Comparison of ENCODE assay signal across 9 mouse cellular contexts in genomic region chr7:118902944-118903343, GRCm38 (mm10). TPM values are rescaled to one million over a fixed set of nuclear protein-coding genes. Genes with fewer than 3 reads are reported as not detected.
DNase-seq lines count a peak whose midpoint lies in the region; ATAC-seq and TF ChIP-seq lines count a peak whose summit lies in the region.
"Had no signal": no experiment of that assay in that cellular context is flagged by ENCODE, and none has a peak within 500 bp of the region (broad histone marks: within the 10 kb centered on the region; RNA-seq: fewer than 3 reads in every experiment).

No protein-coding gene starts in this region.

- peak overlapping the region; percentile 16; the same call in 1 of the 2 replicates for H3K4me3 ChIP-seq in embryonic facial prominence, embryonic 14.5 days (ENCODE audit: low read depth, low read length)
- H3K4me3 ChIP-seq in lung, adult 2 months (replicated peaks; ENCODE audit: extremely low read depth, low read depth, low read length), result no peak overlapping the region

- H3K9me3 ChIP-seq in embryonic facial prominence, embryonic 14.5 days (ENCODE audit: control insufficient read depth, low read length), result no peaks in the 10 kb centered on the region

- intact Hi-C loops in left cerebral cortex, postnatal 10 days (cut with DNase I), result no loop called here

- H3K4me1 ChIP-seq in embryonic facial prominence, embryonic 14.5 days (ENCODE audit: control insufficient read depth, insufficient read depth, low read length), result peaks cover 18% of the 10 kb centered on the region
- no peaks in the 10 kb centered on the region for H3K4me1 ChIP-seq in lung, adult 2 months (ENCODE audit: control insufficient read depth, insufficient read depth, low read length)

- no peak for TF ChIP-seq CTCF in lung, adult 2 months (IDR thresholded peaks at IDR 0.05; ENCODE audit: insufficient read depth, low read length)

- peak overlapping the region; percentile 70 for H3K27ac ChIP-seq in embryonic facial prominence, embryonic 14.5 days (replicated peaks; ENCODE audit: low read depth, low read length)
- H3K27ac ChIP-seq: macrophage had no signal

- H3K27me3 ChIP-seq in embryonic facial prominence, embryonic 14.5 days (replicated peaks; ENCODE audit: control insufficient read depth, insufficient read depth, low read length), result no peaks in the 10 kb centered on the region; the same call in 1 of the 2 replicates

- peak overlapping the region; percentile 45 for H3K4me2 ChIP-seq in embryonic facial prominence, embryonic 14.5 days (ENCODE audit: low read depth, low read length)

- WGBS in embryonic facial prominence, embryonic 14.5 days, result 16% methylated on average over 13 of the region's 13 CpGs
- 18% methylated on average over 13 of the region's 13 CpGs for WGBS in lung, adult 2 months

- peak; percentile 94 for ATAC-seq in embryonic facial prominence, embryonic 14.5 days (ENCODE audit: low read depth)

- DNase-seq in left cerebral cortex, postnatal 10 days (ENCODE audit: extremely low spot score in 1 of 2, low spot score in 2 of 2), result peak; percentile 24 to 74
- no peak for DNase-seq in left cerebral cortex, adult 18-20 months (ENCODE audit: low spot score in 2 of 2)
- DNase-seq in embryonic facial prominence, embryonic 14.5 days (ENCODE audit: low spot score), result peak; percentile 96
- DNase-seq in heart, postnatal 4 days, result peak; percentile 57
- DNase-seq in lung, adult 2 months, result peak; percentile 44
- DNase-seq in urinary bladder, adult 2 months (ENCODE audit: low spot score), result peak; percentile 31
- no peak for DNase-seq in cerebellum, adult 9-10 months
- DNase-seq in retina, embryonic 14.5 days (ENCODE audit: low spot score), result no peak

- no peaks in the 10 kb centered on the region for H3K36me3 ChIP-seq in embryonic facial prominence, embryonic 14.5 days (ENCODE audit: control insufficient read depth, insufficient read depth, low read length)

- H3K9ac ChIP-seq in embryonic facial prominence, embryonic 14.5 days (ENCODE audit: low read depth, low read length), result no peak overlapping the region; the same call in 1 of the 2 replicates

- TF ChIP-seq POLR2A in lung, adult 2 months (IDR thresholded peaks at IDR 0.05; ENCODE audit: borderline replicate concordance, extremely low read depth, low read depth, low read length), result no peak

RNA-seq across cellular contexts. Expression of gene Knop1, which starts 46.9 kb away (rescaled TPM):
- total RNA-seq in left cerebral cortex, postnatal 10 days (2021), result 10 to 100 TPM; 42.4 to 43.0 TPM
- total RNA-seq in left cerebral cortex, adult 18-20 months (2021), result 10 to 100 TPM; 22.3 to 23.4 TPM
- 74.2 and 83.4 TPM in 2 replicates for polyA plus RNA-seq in embryonic facial prominence, embryonic 14.5 days (2014; fragmentation: Nextera tagmentation; extraction: Ambion mirVana)
- 10 to 100 TPM; 22.8 to 30.5 TPM for total RNA-seq in heart, postnatal 4 days (2021)
- 5.5 and 9.5 TPM in 2 replicates for polyA plus RNA-seq in lung, adult 2 months (2012; rRNA removed)
- polyA plus RNA-seq in urinary bladder, adult 2 months (2012; rRNA removed), result 19.2 and 22.0 TPM in 2 replicates

RNA-seq across cellular contexts. Expression of gene Iqck, which starts 47.4 kb away (rescaled TPM):
- total RNA-seq in left cerebral cortex, postnatal 10 days (2021), result 1 to 10 TPM; 2.8 to 3.1 TPM
- 1 to 10 TPM; 2.6 to 4.0 TPM for total RNA-seq in left cerebral cortex, adult 18-20 months (2021)
- polyA plus RNA-seq in embryonic facial prominence, embryonic 14.5 days (2014; fragmentation: Nextera tagmentation; extraction: Ambion mirVana), result 3.2 and 4.5 TPM in 2 replicates
- total RNA-seq in heart, postnatal 4 days (2021), result under 1 TPM; 0.41 to 0.76 TPM
- polyA plus RNA-seq in lung, adult 2 months (2012; rRNA removed), result 4.6 and 4.8 TPM in 2 replicates
- 2.8 and 4.3 TPM in 2 replicates for polyA plus RNA-seq in urinary bladder, adult 2 months (2012; rRNA removed)

Comparison
In these comparisons a context has a peak if more than half of its experiments do, and no peak if none do; other contexts are left out.
1. DNase-seq: peak in left cerebral cortex, postnatal 10 days (2 of 2), embryonic facial prominence, embryonic 14.5 days (single experiment), heart, postnatal 4 days (single experiment), lung, adult 2 months (single experiment) and urinary bladder, adult 2 months (single experiment); none in left cerebral cortex, adult 18-20 months (0 of 2), cerebellum, adult 9-10 months (single experiment) and retina, embryonic 14.5 days (single experiment).